Mouse (Mus musculus): ENCODE data around the gene Tbc1d1. TPM values are rescaled to one million over a fixed set of nuclear protein-coding genes. Genes with fewer than 3 reads are reported as not detected.
A peak's percentile ranks its signal among the peaks of the same experiment; 100 is the strongest.

The Tbc1d1 gene
- polyA plus RNA-seq, 1 experiment from 2014 or later, result 15.4 TPM

DNA sequence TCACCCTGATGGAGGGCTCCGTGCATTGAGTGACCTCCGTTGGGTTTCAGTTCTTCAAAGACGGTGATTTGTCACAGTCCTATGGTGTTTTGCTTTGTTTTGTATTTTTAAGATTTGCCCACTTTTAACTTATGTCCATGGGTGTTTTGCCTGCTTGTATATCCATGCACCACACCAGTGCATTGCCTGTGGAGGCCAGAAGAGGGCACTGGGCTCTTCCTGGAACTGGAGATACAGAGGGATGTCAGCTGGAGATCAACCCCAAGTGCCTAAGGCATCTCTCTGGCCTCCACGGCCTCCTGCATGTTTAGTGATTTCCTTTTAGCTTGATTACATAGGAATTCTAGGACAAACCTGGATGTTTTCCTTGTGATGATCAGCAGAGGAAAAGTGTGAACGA, 19.8 kb upstream of the Tbc1d1 start:
- DNase-seq (ENCODE audit: low spot score), result no peak
- H3K27ac ChIP-seq, result no peak overlapping the region
- H3K36me3 ChIP-seq (replicated peaks; ENCODE audit: control insufficient read depth, insufficient read depth), result no peaks in the 10 kb centered on the region
- 79% methylated on average over 5 of the region's 5 CpGs for WGBS
- H3K4me3 ChIP-seq (replicated peaks; ENCODE audit: low read length), result no peak overlapping the region
- H3K4me1 ChIP-seq (replicated peaks; ENCODE audit: control insufficient read depth, insufficient read depth, low read length), result no peaks in the 10 kb centered on the region
- no peak for ATAC-seq (ENCODE audit: low FRiP score)
- no peaks in the 10 kb centered on the region for H3K9me3 ChIP-seq (ENCODE audit: control insufficient read depth, low read length)
- H3K9ac ChIP-seq, result no peak overlapping the region
- H3K27me3 ChIP-seq (ENCODE audit: control insufficient read depth, insufficient read depth, low read length), result no peaks in the 10 kb centered on the region
- H3K4me2 ChIP-seq (replicated peaks), result no peak overlapping the region

DNA sequence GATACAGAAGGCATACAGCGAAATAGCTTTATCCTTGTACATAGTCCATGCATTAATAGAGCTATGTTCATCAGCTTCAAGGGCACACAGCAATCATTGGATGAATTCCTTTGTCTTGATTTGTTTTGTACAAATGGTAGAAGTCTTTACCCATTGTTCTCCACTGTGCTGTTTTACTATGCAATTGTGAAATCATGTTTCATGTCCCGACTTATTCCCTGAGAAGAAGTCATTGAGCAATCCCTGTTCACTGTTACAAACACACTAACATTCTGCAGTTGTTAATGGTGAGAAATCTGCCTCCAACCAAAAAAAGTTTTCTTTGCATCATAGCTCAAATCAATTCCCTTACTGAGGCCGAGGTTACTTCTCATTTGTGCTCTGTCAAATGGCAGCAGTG, 15.9 kb upstream of the Tbc1d1 start:
- WGBS, result 83% methylated on average over 3 of the region's 3 CpGs
- Histone ChIP-seq H3K36me3 (replicated peaks; ENCODE audit: control insufficient read depth, insufficient read depth) (no peaks in the 10 kb centered on the region), H3K27me3 (ENCODE audit: control insufficient read depth, insufficient read depth, low read length) (no peaks in the 10 kb centered on the region), H3K4me3 (replicated peaks; ENCODE audit: low read length) (no peak overlapping the region), H3K9ac (no peak overlapping the region), H3K4me1 (replicated peaks; ENCODE audit: control insufficient read depth, insufficient read depth, low read length) (no peaks in the 10 kb centered on the region), H3K4me2 (replicated peaks) (no peak overlapping the region), H3K9me3 (ENCODE audit: control insufficient read depth, low read length) (no peaks in the 10 kb centered on the region), H3K27ac (no peak overlapping the region)
- ATAC-seq (ENCODE audit: low FRiP score) (no peak), DNase-seq (ENCODE audit: low spot score) (no peak)

DNA sequence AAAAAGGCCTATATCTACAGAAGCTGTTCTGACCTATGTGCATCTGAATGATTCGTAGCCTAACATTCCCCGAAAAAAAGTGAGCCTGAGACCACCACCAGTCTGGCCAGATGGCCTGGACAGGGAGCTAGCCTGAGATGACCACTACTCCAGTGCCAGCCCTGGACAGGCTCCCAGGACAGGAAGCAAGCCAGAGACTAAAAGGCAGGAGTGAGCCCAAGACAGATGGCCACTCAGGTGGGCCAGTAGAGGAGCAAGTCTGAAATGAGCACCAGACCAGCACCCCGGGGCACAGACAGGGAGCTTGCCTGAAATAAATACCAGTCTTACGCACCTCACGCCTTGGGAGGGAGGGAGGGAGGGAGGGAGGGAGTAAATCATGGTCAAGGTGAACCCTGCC, 11.8 kb upstream of the Tbc1d1 start:
- no peaks in the 10 kb centered on the region for H3K9me3 ChIP-seq (ENCODE audit: control insufficient read depth, low read length)
- no peak overlapping the region for H3K4me3 ChIP-seq (replicated peaks; ENCODE audit: low read length)
- no peaks in the 10 kb centered on the region for H3K27me3 ChIP-seq (ENCODE audit: control insufficient read depth, insufficient read depth, low read length)
- no peaks in the 10 kb centered on the region for H3K36me3 ChIP-seq (replicated peaks; ENCODE audit: control insufficient read depth, insufficient read depth)
- H3K9ac ChIP-seq, result no peak overlapping the region
- no peak overlapping the region for H3K27ac ChIP-seq
- no peak for ATAC-seq (ENCODE audit: low FRiP score)
- no peak for DNase-seq (ENCODE audit: low spot score)
- H3K4me2 ChIP-seq (replicated peaks), result no peak overlapping the region
- H3K4me1 ChIP-seq (replicated peaks; ENCODE audit: control insufficient read depth, insufficient read depth, low read length), result no peaks in the 10 kb centered on the region
- 85% methylated on average over 5 of the region's 5 CpGs for WGBS

DNA sequence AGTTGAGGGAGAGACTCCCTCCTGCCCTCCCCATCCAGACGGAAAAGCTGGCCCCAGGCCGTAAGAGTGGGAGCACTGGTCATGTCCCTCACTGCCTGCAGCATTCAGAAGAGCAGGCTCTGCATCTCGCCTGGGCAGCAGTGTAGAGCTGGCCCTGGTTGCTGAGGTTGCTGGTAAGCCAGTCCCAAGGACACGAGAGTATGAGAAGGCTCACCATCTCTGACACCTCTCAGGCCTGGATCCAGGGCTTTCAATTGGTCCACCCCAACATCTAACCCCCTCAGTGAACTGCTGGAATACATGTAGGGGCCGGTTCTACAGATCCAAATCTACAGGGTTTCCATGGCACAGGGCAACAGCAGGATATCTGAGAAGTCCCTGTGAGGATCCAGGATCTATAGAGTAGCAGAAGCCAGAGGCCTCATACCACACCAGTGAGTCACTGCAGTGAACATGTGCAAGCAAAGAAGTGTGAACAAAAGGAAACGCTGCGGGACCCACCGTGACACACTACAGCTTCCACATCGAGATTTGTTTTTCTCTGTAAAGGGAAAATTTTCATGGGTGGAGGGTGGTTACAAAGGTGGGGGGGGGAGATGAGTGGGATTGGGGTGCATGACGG, 9.6 kb upstream of the Tbc1d1 start:
- WGBS, result 84% methylated on average over 10 of the region's 10 CpGs
- DNase-seq (ENCODE audit: low spot score), result no peak
- no peaks in the 10 kb centered on the region for H3K27me3 ChIP-seq (ENCODE audit: control insufficient read depth, insufficient read depth, low read length)
- H3K4me2 ChIP-seq (replicated peaks), result no peak overlapping the region
- H3K36me3 ChIP-seq (replicated peaks; ENCODE audit: control insufficient read depth, insufficient read depth), result no peaks in the 10 kb centered on the region
- no peaks in the 10 kb centered on the region for H3K4me1 ChIP-seq (replicated peaks; ENCODE audit: control insufficient read depth, insufficient read depth, low read length)
- no peak overlapping the region for H3K4me3 ChIP-seq (replicated peaks; ENCODE audit: low read length)
- no peaks in the 10 kb centered on the region for H3K9me3 ChIP-seq (ENCODE audit: control insufficient read depth, low read length)
- no peak overlapping the region for H3K27ac ChIP-seq
- H3K9ac ChIP-seq, result no peak overlapping the region
- no peak for ATAC-seq (ENCODE audit: low FRiP score)

DNA sequence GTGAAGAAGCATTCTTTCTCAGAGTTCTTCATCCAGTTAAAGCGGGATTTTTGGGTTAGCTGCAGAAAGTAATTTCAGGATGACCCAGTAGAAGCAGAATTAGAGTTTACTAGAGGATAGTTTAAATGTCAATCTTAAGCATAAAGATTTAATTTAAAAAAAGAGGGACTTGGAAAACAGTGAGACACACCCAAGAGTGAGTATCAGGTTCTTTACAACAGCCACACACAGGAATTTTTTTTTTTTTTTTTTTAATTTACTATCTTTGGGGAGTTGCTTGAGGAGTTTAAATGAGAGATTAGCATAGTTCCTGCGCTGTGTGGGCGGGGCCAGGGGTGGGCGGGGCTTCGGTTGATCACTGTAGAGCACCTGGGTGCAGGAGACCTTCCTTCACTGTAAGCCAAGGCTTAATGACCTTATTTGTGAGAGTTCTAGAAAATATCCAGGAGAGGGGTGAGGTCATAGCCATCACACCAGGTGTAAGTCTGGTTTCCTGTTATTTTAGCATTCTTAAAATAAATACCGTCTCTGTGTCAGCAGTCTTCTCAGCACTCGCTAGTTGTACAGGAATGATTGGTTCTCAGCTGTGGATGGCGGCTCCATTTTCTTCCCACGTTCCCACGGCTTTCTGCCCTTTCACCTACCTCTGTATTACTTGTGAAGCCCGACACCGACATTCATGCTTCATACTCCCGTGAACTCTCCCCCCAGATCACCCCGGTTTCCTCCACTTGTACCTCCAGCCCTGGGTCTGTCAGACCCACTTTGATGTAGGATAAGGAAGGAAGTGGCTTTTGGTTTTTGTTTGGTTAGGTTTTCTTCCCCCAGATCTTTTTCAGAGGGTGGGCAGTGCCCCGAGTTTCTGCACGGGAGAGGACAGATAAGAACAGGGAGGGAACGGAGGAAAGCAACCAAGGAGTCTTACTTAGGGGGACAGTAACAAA, 6.6 kb upstream of the Tbc1d1 start:
- no peaks in the 10 kb centered on the region for H3K4me1 ChIP-seq (replicated peaks; ENCODE audit: control insufficient read depth, insufficient read depth, low read length)
- H3K9ac ChIP-seq, result no peak overlapping the region
- H3K4me2 ChIP-seq (replicated peaks), result no peak overlapping the region
- ATAC-seq (ENCODE audit: low FRiP score), result no peak
- DNase-seq (ENCODE audit: low spot score), result no peak
- no peak overlapping the region for H3K4me3 ChIP-seq (replicated peaks; ENCODE audit: low read length)
- no peaks in the 10 kb centered on the region for H3K27me3 ChIP-seq (ENCODE audit: control insufficient read depth, insufficient read depth, low read length)
- H3K9me3 ChIP-seq (ENCODE audit: control insufficient read depth, low read length), result no peaks in the 10 kb centered on the region
- no peak overlapping the region for H3K27ac ChIP-seq
- H3K36me3 ChIP-seq (replicated peaks; ENCODE audit: control insufficient read depth, insufficient read depth), result no peaks in the 10 kb centered on the region
- WGBS, result 34% methylated on average over 17 of the region's 17 CpGs

DNA sequence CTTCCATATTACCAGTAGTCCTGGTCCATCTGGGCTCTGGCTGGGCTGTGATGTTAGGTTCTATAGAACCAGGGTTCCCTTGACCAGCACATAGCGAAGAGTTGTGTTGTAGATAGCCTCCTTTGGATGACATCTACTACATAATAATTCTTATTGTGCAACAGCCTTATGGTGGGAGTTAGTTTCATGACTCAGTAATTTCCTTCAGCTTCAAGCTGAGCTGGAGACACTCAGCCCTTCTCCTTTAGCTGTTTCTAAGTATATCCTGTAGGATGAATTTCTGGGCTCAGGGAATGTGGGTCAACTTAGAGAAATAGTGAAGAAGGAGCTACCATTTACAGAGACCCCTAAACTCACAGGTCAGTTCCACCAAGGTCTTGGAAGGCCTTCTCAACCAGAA, 2.8 kb upstream of the Tbc1d1 start:
- Histone ChIP-seq H3K4me2 (replicated peaks) (no peak overlapping the region), H3K36me3 (replicated peaks; ENCODE audit: control insufficient read depth, insufficient read depth) (no peaks in the 10 kb centered on the region), H3K27me3 (ENCODE audit: control insufficient read depth, insufficient read depth, low read length) (peaks cover 7% of the 10 kb centered on the region; the same call in 1 of the 2 replicates), H3K27ac (no peak overlapping the region), H3K9me3 (ENCODE audit: control insufficient read depth, low read length) (no peaks in the 10 kb centered on the region), H3K4me3 (replicated peaks; ENCODE audit: low read length) (no peak overlapping the region), H3K9ac (no peak overlapping the region), H3K4me1 (replicated peaks; ENCODE audit: control insufficient read depth, insufficient read depth, low read length) (no peaks in the 10 kb centered on the region)
- DNase-seq (ENCODE audit: low spot score) (no peak), ATAC-seq (ENCODE audit: low FRiP score) (no peak)
- 89% methylated on average over 1 of the region's 1 CpGs for WGBS

DNA sequence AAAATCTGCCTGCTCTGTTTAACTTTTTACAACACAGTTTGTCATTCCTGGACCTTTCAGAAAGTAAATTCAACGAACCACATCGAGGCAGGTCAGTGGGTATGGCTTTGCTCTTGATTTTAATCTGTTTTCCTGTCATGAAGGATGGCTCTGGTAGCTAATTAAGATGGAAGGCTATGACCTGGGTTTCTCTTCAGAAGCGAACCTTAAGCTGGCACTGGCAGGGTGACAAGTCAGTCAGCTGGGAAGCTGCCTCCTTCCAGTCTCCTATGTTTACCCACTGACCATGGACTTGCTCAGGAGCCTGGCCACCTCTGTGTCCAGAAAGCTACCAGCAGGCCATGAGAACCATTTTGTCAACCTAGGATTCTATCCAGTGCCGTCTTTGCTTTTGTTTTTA, 474 bp downstream of the Tbc1d1 start:
- Histone ChIP-seq H3K36me3 (replicated peaks; ENCODE audit: control insufficient read depth, insufficient read depth) (no peaks in the 10 kb centered on the region), H3K27ac (no peak overlapping the region), H3K9me3 (ENCODE audit: control insufficient read depth, low read length) (no peaks in the 10 kb centered on the region), H3K4me2 (replicated peaks) (no peak overlapping the region), H3K4me3 (replicated peaks; ENCODE audit: low read length) (no peak overlapping the region), H3K9ac (no peak overlapping the region), H3K4me1 (replicated peaks; ENCODE audit: control insufficient read depth, insufficient read depth, low read length) (peaks cover 9% of the 10 kb centered on the region), H3K27me3 (ENCODE audit: control insufficient read depth, insufficient read depth, low read length) (peaks cover 23% of the 10 kb centered on the region)
- no peak for ATAC-seq (ENCODE audit: low FRiP score)
- WGBS, result 52% methylated on average over 4 of the region's 4 CpGs
- DNase-seq (ENCODE audit: low spot score), result no peak

DNA sequence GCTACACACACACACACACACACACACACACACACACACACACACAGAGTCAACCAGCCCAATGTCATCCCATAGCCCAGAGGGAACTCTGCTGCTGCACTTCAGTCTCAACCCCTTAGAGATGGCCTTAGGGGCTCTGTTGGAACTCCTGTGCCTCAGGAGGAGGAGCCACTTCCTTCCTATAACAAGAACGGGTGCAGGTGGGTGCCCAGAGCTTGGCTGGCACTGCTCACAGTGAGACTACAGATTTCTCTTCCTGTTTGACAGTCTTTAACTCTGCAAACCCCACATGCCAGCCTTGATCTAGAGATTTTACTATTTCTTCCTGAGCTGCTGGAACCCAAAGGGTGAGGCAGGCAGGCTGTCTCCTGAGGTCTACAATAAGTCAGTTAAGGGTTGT, 1.8 kb downstream of the Tbc1d1 start:
- Histone ChIP-seq H3K9ac (no peak overlapping the region), H3K27ac (no peak overlapping the region), H3K4me1 (replicated peaks; ENCODE audit: control insufficient read depth, insufficient read depth, low read length) (peaks cover 9% of the 10 kb centered on the region), H3K27me3 (ENCODE audit: control insufficient read depth, insufficient read depth, low read length) (peaks cover 35% of the 10 kb centered on the region), H3K4me2 (replicated peaks) (no peak overlapping the region), H3K9me3 (ENCODE audit: control insufficient read depth, low read length) (no peaks in the 10 kb centered on the region), H3K36me3 (replicated peaks; ENCODE audit: control insufficient read depth, insufficient read depth) (no peaks in the 10 kb centered on the region), H3K4me3 (replicated peaks; ENCODE audit: low read length) (no peak overlapping the region)
- ATAC-seq (ENCODE audit: low FRiP score), result no peak
- DNase-seq (ENCODE audit: low spot score), result no peak
- 50% methylated on average over 1 of the region's 1 CpGs for WGBS

DNA sequence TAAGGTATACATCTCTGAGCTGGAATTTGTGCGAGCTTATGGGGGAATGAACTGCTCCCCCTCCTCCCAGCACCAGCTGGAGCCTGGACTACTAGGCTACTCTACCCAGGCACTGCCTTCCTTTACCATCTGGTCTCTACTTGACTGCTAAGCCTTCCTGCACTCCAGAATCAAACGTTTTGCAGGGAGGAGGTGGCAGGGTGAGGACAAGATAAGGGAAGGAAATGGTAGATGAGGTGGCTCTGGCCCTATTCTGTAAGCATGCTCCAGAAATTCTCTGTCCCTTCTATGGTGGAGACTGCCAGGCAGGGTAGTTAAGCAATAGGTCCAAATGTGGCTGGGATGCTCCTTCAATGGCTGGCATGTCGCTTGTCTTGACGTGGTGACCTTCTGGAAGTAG, 2.4 kb downstream of the Tbc1d1 start:
- Histone ChIP-seq H3K27me3 (ENCODE audit: control insufficient read depth, insufficient read depth, low read length) (peaks cover 35% of the 10 kb centered on the region), H3K27ac (no peak overlapping the region), H3K9ac (no peak overlapping the region), H3K4me1 (replicated peaks; ENCODE audit: control insufficient read depth, insufficient read depth, low read length) (peaks cover 9% of the 10 kb centered on the region), H3K36me3 (replicated peaks; ENCODE audit: control insufficient read depth, insufficient read depth) (no peaks in the 10 kb centered on the region), H3K4me3 (replicated peaks; ENCODE audit: low read length) (0 out of 2 replicates have a peak overlapping the region, but pooled peaks have one; percentile 63), H3K9me3 (ENCODE audit: control insufficient read depth, low read length) (no peaks in the 10 kb centered on the region), H3K4me2 (replicated peaks) (peak overlapping the region; percentile 99)
- DNase-seq (ENCODE audit: low spot score) (no peak), ATAC-seq (ENCODE audit: low FRiP score) (no peak)
- 39% methylated on average over 4 of the region's 4 CpGs for WGBS
